Mouse (Mus musculus): ENCODE results near the gene Duoxa1.

Gene Duoxa1

DNA sequence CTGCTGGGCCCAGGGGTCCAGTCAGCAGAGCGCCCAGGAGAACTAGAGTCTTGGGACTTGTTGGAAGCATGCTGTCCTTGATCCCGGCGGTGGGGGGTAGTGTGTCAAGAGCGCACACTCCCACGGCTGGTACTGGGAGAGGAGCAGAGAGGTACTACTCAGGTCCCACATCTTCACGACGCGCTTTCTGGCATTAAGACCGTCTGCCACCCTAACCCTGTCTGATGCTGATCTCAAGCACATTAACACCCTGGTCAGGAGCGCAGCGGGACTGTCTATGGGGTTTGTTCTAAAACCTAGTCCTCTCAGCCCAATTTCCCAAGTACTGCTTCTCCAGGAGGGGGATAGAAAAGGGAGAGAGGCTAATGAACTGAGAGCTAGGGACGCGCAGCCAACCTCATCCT is 15.4 kb downstream of the Duoxa1 start, which contains the start of gene Duox2:
Gene Duox2 (minus strand): TSS at position 354 of the 404 bp plus-strand sequence.
- no peak for DNase-seq (ENCODE audit: low spot score)

DNA sequence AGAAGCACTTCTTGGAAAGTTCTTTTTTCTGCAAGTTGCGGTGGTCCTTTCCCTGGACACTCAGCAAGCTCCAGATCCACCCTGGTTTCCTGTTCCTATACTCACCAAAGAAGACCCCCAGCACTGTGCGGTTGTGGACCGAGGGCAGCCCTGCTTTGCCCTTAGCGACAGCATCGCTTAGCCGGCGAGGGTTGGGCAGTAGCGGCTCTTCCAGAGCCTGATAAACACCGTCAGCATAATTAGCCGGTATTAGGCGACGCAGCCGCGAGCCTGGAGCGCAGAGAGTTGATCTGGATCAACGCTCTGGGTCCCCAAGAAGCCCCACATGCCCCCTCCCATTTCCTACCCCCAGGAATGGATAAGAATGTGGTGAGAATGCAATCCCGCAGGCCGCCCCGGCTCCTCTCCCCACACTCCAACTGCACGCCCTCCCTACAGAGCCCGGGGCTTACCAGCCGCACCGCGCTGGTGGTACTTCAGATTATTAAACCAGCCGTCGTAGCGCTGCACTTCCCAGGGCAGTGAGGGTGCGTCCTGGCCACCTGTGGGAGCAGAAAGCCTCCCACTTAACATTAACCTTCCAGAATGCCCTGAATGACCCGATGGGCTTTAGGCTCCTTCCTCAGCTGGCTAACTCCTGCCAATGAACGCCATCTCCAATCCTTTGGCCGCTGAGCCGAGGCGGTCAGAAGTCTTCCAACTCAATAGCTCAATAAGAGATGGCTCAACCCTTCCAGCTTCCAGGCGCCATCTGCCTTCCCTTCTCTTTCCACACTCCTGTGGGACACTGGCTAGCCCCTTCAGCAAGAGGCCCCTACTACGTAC is 16.0 kb downstream of the Duoxa1 start:
- DNase-seq (ENCODE audit: low spot score): no peak

DNA sequence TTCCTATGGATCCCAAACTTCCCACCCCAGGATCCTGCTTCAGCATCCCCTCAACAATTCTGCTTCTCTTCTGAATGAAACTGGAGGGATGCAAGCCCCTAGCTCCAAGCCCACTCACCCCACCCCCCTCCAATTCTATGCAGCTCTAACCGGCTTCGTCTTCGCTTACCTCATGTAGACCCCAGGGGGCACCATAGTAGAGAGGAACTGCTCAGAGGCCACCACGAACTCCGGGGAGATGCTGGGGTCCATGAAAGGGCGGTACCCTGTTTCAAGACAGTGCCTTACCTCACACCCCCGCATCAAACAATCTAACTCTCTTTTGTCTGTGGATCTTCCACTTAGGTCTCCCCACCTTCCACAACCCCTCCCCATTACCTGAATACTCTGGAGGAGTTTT is 18.6 kb downstream of the Duoxa1 start:
- no peak for DNase-seq (ENCODE audit: low spot score)

DNA sequence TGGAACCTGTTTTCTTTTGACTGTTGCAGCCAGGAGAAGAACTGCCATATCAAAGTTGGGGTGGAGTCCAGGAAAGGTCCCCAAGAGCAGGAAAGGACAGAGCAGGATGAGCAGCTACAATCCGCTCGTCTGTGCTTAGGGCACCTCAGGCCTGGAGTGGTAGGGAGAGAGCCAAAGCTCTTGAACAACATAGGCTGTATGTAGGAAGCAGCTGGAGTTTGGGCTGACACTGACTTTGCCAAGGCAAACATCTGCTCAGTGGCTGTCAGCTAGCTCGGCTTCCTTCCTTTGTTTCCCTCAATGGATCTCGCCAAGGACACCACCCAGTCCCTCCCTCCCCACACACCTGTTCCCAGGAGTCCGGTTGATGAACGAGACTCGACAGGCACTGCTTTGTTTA is 27.4 kb downstream of the Duoxa1 start:
- DNase-seq (ENCODE audit: low spot score): no peak

DNA sequence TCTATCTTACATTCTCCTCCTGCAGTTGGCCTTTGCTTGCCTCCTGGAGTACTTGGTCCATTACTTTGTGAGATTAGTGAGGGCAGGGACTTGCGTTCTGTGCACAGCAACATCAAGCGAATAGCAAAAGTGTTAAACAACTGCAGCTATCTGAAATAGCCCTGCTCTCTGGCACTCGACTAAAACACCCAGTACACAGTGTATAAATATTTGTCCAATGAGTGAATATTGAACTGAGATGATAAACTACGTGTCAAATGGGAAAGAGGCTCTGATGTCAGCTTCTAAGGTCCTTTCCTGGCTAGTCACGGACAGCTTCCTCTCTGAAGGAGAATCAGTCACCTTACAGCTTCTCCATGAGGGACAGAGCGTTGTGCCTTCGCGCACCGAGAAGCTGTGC is 29.4 kb downstream of the Duoxa1 start:
- no peak for DNase-seq (ENCODE audit: low spot score)

DNA sequence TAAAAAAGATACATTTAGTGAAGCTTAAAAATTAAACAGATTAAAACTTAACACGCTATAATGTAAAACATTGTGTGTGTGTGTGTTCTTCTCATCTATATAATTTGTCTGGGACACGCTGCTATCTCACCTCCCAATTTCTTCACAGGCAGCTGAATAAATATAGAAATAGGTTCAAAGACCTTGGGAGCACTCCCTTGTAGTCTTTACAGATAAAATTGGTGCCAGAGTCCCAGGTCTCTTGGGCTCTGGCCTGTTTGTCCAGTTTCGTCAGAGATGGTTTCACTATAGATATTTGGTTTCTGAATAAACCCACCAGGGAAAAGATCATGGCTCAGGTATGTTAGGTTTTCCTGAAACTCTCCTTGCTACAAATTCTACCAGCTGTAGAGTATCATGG is 34.8 kb downstream of the Duoxa1 start:
- DNase-seq (ENCODE audit: low spot score): no peak

DNA sequence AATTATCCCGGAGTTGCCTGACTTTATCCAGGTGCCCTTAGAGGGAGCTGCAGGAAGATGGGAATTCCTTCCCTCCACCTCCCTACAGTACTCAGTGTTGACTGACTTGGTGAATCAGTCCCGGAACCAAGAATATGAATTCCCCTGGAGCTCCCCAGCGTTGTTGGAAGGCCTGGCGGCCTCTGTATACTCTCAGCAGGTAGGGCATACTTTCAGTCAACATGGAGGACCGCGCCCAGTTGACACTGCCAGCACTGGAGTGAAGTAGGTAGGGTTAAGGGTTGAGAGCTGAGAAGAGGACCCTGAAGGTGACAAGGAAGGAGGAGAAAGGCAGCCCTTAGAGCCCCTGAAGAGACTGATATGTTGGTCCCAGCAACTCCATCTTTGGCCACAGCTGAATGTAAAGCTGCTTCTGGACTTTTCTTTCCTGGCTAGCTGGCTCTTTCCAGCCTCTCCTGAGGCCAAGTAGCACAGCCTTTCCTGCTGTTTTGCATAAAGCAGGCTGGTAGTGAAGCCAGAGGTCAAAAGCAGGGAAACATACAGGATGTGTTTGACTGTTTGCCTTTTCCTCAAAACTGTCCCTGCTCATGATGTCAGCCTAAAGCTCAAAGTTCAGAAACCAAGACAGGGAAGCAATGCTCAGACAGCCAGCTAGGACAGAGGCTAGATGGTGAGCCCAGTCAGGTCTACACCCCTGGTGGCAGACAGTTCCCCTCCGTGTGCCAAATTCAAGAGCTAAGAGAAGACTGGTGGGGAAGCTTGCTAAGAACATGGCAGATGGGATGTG is 46.9 kb downstream of the Duoxa1 start:
- no peak for DNase-seq (ENCODE audit: low spot score)

DNA sequence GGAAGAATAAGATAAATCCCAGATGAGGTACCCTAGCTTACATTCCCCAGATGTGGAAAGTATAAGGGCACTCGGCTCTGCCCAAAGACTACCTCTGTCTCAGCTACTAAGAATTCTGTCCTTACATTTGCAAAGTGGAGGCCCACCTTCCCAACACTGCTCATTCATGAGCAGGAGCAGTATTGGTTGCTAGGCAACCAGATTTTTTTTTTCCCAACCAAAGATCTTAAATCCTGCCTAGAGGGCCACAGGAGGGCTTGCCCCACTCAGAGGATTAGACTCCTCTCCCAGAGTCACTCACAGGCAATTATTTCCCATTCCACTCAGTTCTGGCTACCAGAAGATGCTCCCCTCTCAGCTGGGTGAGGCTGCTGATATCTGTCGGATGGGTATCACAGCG is 48.8 kb downstream of the Duoxa1 start:
- DNase-seq (ENCODE audit: low spot score): no peak

DNA sequence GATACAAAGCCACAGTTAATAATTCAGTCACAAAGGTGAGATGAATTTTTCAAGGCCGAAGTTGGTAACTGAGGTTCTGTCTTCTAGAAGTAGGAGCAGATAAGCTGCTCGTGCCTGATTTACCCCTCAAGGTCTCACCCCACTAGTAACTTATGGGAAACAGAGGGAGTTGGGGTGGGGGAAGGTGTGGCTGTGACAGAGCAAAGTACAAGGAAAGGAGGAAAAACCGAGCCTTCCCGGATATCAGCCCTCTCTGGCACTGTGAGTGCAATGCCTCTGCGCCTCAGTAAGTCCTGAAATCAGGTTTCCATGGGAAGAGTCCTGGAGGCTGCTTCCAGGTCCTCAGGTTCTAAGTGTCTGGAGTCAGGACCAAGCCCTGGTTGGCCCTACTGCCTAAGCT is 52.8 kb downstream of the Duoxa1 start:
- DNase-seq (ENCODE audit: low spot score): no peak

DNA sequence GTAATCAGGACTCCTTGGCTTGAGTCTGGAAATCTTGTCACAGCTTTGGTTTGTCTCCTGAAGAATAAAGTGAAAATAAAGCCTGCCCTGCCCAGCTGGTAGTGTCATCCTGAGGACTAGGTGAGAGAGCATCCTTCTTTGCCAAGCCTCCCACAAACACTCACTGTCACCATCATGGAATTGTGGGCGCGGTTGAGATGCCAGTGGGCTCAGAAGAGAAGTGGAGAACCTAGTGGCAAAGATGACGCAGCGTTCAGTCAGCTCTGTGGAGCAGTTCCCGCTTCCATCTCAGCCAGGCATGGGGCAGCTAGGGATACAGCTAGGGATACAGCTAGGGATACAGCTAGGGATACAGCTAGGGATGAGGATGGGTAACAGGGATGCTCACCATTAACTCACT is 57.5 kb downstream of the Duoxa1 start:
- DNase-seq (ENCODE audit: low spot score): no peak
